Mouse (Mus musculus) cerebellum, postnatal 10 days (tissue): ENCODE results near the gene Ube2l3.

Experiments
- DNase-seq, 2 experiments: peaks; one replicate each; pipeline ENCODE4 v3.0.0; 2021; ENCODE audit warnings: mixed read lengths in 2 of 2

Gene Ube2l3

GRCm38 (mm10) chr16:17146772-17147235 is 55.6 kb downstream of the Ube2l3 start, which contains the start of gene Ccdc116:
Gene Ccdc116, minus strand, starts transcription at chr16:17147229.
- peak; percentile 94 to 95 for DNase-seq

- no peak for DNase-seq
These were observed 58.1 kb downstream of the Ube2l3 start, which contains the start of gene Ydjc for GRCm38 (mm10) chr16:17144339-17144738. Gene Ydjc, plus strand, starts transcription at chr16:17144621.

- DNase-seq: no peak
These were observed 65.1 kb downstream of the Ube2l3 start for GRCm38 (mm10) chr16:17137355-17137754.

GRCm38 (mm10) chr16:17132906-17133200 is 69.6 kb downstream of the Ube2l3 start:
- no peak for DNase-seq

GRCm38 (mm10) chr16:17132089-17132905 is 70.2 kb downstream of the Ube2l3 start, which contains the start of gene Sdf2l1:
Gene Sdf2l1, minus strand, starts transcription at chr16:17132383.
- peak; percentile 99 for DNase-seq

GRCm38 (mm10) chr16:17131191-17132088 is 71.0 kb downstream of the Ube2l3 start:
- peak in 1 of 2 experiments; percentile 40 for DNase-seq

GRCm38 (mm10) chr16:17127292-17127691 is 75.2 kb downstream of the Ube2l3 start:
- peak; percentile 60 to 65 for DNase-seq

- peak; percentile 80 to 81 for DNase-seq
These were observed 77.5 kb downstream of the Ube2l3 start, which contains the start of gene 2610318N02Rik for GRCm38 (mm10) chr16:17124871-17125520. Gene 2610318N02Rik, minus strand, starts transcription at chr16:17125167.

- DNase-seq: no peak
These were observed 78.2 kb downstream of the Ube2l3 start for GRCm38 (mm10) chr16:17124119-17124870.

- DNase-seq: no peak
These were observed 80.9 kb downstream of the Ube2l3 start for GRCm38 (mm10) chr16:17121569-17121968.

GRCm38 (mm10) chr16:17117309-17117799 is 85.1 kb downstream of the Ube2l3 start:
- DNase-seq: no peak

GRCm38 (mm10) chr16:17110771-17111743 is 91.4 kb downstream of the Ube2l3 start, which contains the start of gene Ppil2:
Gene Ppil2, minus strand, starts transcription at chr16:17111257.
- DNase-seq: peak; percentile 78 to 81

- DNase-seq: no peak
These were observed 97.8 kb downstream of the Ube2l3 start for GRCm38 (mm10) chr16:17104600-17104999.

- DNase-seq: peak; percentile 42 to 53
These were observed 99.7 kb downstream of the Ube2l3 start for GRCm38 (mm10) chr16:17102630-17103220.
